Comparison of ENCODE assay signal across 8 mouse cellular contexts in genomic region chr1:59592876-59593275, GRCm38 (mm10).
A peak's percentile ranks its signal among the peaks of the same experiment; 100 is the strongest.
DNase-seq lines count a peak whose midpoint lies in the region; ATAC-seq and TF ChIP-seq lines count a peak whose summit lies in the region.

No protein-coding gene starts in this region.

- no peak for DNase-seq in heart, postnatal 10 days
- DNase-seq in limb, embryonic 10.5 days (ENCODE audit: low spot score) = no peak
- no peak for DNase-seq in midbrain, postnatal 0 days (ENCODE audit: low spot score)
- no peak for DNase-seq in kidney, postnatal 36 days
- no peak for DNase-seq in kidney, adult 2 months

- H3K27ac ChIP-seq in heart, embryonic 15.5 days = no peak overlapping the region
- H3K27ac ChIP-seq in embryonic facial prominence, embryonic 15.5 days (replicated peaks) = no peak overlapping the region
- H3K27ac ChIP-seq in limb, embryonic 10.5 days = no peak overlapping the region
- H3K27ac ChIP-seq in midbrain, postnatal 0 days (ENCODE audit: low read depth, low read length) = no peak overlapping the region
- H3K27ac ChIP-seq in kidney, adult 2 months (ENCODE audit: insufficient read depth, low read depth, low read length) = no peak overlapping the region
- H3K27ac ChIP-seq in kidney, embryonic 14.5 days (ENCODE audit: low read depth, low read length) = no peak overlapping the region

- 24% methylated on average over 12 of the region's 12 CpGs for WGBS in heart, embryonic 15.5 days
- 19% methylated on average over 12 of the region's 12 CpGs for WGBS in embryonic facial prominence, embryonic 15.5 days
- whole genome bisulfite sequencing in limb, embryonic 10.5 days = 44% methylated on average over 12 of the region's 12 CpGs
- 7% methylated on average over 12 of the region's 12 CpGs for WGBS in midbrain, postnatal 0 days
- WGBS in kidney, adult 2 months = 46% methylated on average over 12 of the region's 12 CpGs
- WGBS in kidney, embryonic 14.5 days = 36% methylated on average over 12 of the region's 12 CpGs

- peak overlapping the region; percentile 42 for H3K4me2 ChIP-seq in heart, embryonic 15.5 days
- H3K4me2 ChIP-seq in embryonic facial prominence, embryonic 15.5 days (replicated peaks) = peak overlapping the region; percentile 27; the same call in 1 of the 2 replicates
- H3K4me2 ChIP-seq in midbrain, postnatal 0 days (ENCODE audit: low read depth, low read length, poor library complexity, severe bottlenecking) = peak overlapping the region; percentile 39
- H3K4me2 ChIP-seq in kidney, embryonic 14.5 days (replicated peaks; ENCODE audit: low read depth, low read length) = no peak overlapping the region; the same call in 1 of the 2 replicates

- H3K36me3 ChIP-seq in heart, embryonic 15.5 days = no peaks in the 10 kb centered on the region
- no peaks in the 10 kb centered on the region for H3K36me3 ChIP-seq in embryonic facial prominence, embryonic 15.5 days
- H3K36me3 ChIP-seq in limb, embryonic 10.5 days = no peaks in the 10 kb centered on the region
- H3K36me3 ChIP-seq in midbrain, postnatal 0 days (ENCODE audit: insufficient read depth, low read length) = no peaks in the 10 kb centered on the region
- H3K36me3 ChIP-seq in kidney, adult 2 months (ENCODE audit: control insufficient read depth, insufficient read depth, low read length) = no peaks in the 10 kb centered on the region
- H3K36me3 ChIP-seq in kidney, embryonic 14.5 days (ENCODE audit: control insufficient read depth, insufficient read depth, low read length) = no peaks in the 10 kb centered on the region

- ATAC-seq in heart, embryonic 15.5 days (replicated peaks; ENCODE audit: insufficient number of reproducible peaks, insufficient read depth, low FRiP score, low read depth) = no peak
- no peak for ATAC-seq in embryonic facial prominence, embryonic 15.5 days (ENCODE audit: insufficient number of reproducible peaks, low FRiP score, low TSS enrichment, low read depth)
- ATAC-seq in midbrain, postnatal 0 days (ENCODE audit: low FRiP score) = peak; percentile 47; the same call in 1 of the 2 replicates
- no peak for ATAC-seq in kidney, embryonic 14.5 days (ENCODE audit: low FRiP score, low TSS enrichment)

- H3K4me3 ChIP-seq in heart, embryonic 15.5 days = 0 out of 2 replicates have a peak overlapping the region, but pooled peaks have one; percentile 11
- no peak overlapping the region for H3K4me3 ChIP-seq in embryonic facial prominence, embryonic 15.5 days (replicated peaks)
- peak overlapping the region; percentile 30 for H3K4me3 ChIP-seq in limb, embryonic 10.5 days
- peak overlapping the region; percentile 0; the same call in 1 of the 2 replicates for H3K4me3 ChIP-seq in midbrain, postnatal 0 days (ENCODE audit: low read depth, low read length)
- H3K4me3 ChIP-seq in kidney, adult 2 months (ENCODE audit: insufficient read depth, low read depth, low read length) = no peak overlapping the region
- no peak overlapping the region for H3K4me3 ChIP-seq in kidney, embryonic 14.5 days (ENCODE audit: low read length)

- no peak for TF ChIP-seq CTCF in midbrain, postnatal 0 days (IDR thresholded peaks at IDR 0.05)
- no peak for TF ChIP-seq CTCF in kidney, adult 2 months (conservative IDR thresholded peaks at IDR 0.05; ENCODE audit: insufficient read depth, insufficient read length, low read depth, low read length)

- H3K9ac ChIP-seq in heart, embryonic 15.5 days = no peak overlapping the region
- H3K9ac ChIP-seq in embryonic facial prominence, embryonic 15.5 days = no peak overlapping the region
- H3K9ac ChIP-seq in midbrain, postnatal 0 days (replicated peaks; ENCODE audit: low read length, poor library complexity, severe bottlenecking) = no peak overlapping the region
- no peak overlapping the region for H3K9ac ChIP-seq in kidney, embryonic 14.5 days (ENCODE audit: low read depth, low read length)

- peaks cover 41% of the 10 kb centered on the region for H3K27me3 ChIP-seq in heart, embryonic 15.5 days
- H3K27me3 ChIP-seq in embryonic facial prominence, embryonic 15.5 days = peaks cover 16% of the 10 kb centered on the region
- peaks cover 34% of the 10 kb centered on the region for H3K27me3 ChIP-seq in limb, embryonic 10.5 days (ENCODE audit: low read depth, poor library complexity, severe bottlenecking)
- H3K27me3 ChIP-seq in midbrain, postnatal 0 days (ENCODE audit: insufficient read depth, low read length) = no peaks in the 10 kb centered on the region
- H3K27me3 ChIP-seq in kidney, adult 2 months (replicated peaks; ENCODE audit: control insufficient read depth, insufficient read depth, low read length) = peaks cover 2% of the 10 kb centered on the region; the same call in 1 of the 2 replicates
- H3K27me3 ChIP-seq in kidney, embryonic 14.5 days (ENCODE audit: control insufficient read depth, insufficient read depth, low read length) = peaks cover 3% of the 10 kb centered on the region; the same call in 1 of the 2 replicates

- no peak for TF ChIP-seq POLR2A in kidney, adult 2 months (IDR thresholded peaks at IDR 0.05; ENCODE audit: low read depth, low read length)

- no peaks in the 10 kb centered on the region for H3K9me3 ChIP-seq in heart, embryonic 15.5 days (replicated peaks)
- H3K9me3 ChIP-seq in embryonic facial prominence, embryonic 15.5 days (replicated peaks) = no peaks in the 10 kb centered on the region
- H3K9me3 ChIP-seq in limb, embryonic 10.5 days (replicated peaks) = no peaks in the 10 kb centered on the region
- no peaks in the 10 kb centered on the region for H3K9me3 ChIP-seq in midbrain, postnatal 0 days (ENCODE audit: low read length)
- H3K9me3 ChIP-seq in kidney, embryonic 14.5 days (ENCODE audit: control insufficient read depth, low read length) = no peaks in the 10 kb centered on the region

- intact Hi-C loops in heart, postnatal 10 days (cut with DNase I) = no loop called here

- peaks cover 16% of the 10 kb centered on the region for H3K4me1 ChIP-seq in heart, embryonic 15.5 days (replicated peaks)
- peaks cover 4% of the 10 kb centered on the region; the same call in 1 of the 2 replicates for H3K4me1 ChIP-seq in embryonic facial prominence, embryonic 15.5 days
- H3K4me1 ChIP-seq in limb, embryonic 10.5 days = peaks cover 41% of the 10 kb centered on the region
- 0 out of 2 replicates have a peak, but pooled peaks cover 10% of the 10 kb centered on the region for H3K4me1 ChIP-seq in midbrain, postnatal 0 days (ENCODE audit: insufficient read depth, low read length)
- no peaks in the 10 kb centered on the region for H3K4me1 ChIP-seq in kidney, adult 2 months (ENCODE audit: control insufficient read depth, insufficient read depth, low read length)
- peaks cover 26% of the 10 kb centered on the region for H3K4me1 ChIP-seq in kidney, embryonic 14.5 days (ENCODE audit: control insufficient read depth, insufficient read depth, low read length)

Comparison
In these comparisons a context has a peak if more than half of its experiments do, and no peak if none do; other contexts are left out.
1. H3K4me3 ChIP-seq: peak in heart, embryonic 15.5 days (single experiment), limb, embryonic 10.5 days (single experiment) and midbrain, postnatal 0 days (single experiment); none in embryonic facial prominence, embryonic 15.5 days (single experiment), kidney, adult 2 months (single experiment) and kidney, embryonic 14.5 days (single experiment).